Mouse (Mus musculus) hindbrain, embryonic 15.5 days (tissue): ENCODE data around the gene Trim24. TPM values are rescaled to one million over a fixed set of nuclear protein-coding genes. Genes with fewer than 3 reads are reported as not detected.
A peak's percentile ranks its signal among the peaks of the same experiment; 100 is the strongest.
"Not testable (repeated sequence)": the region's sequence is repeated elsewhere in the genome, so short reads cannot be mapped to it uniquely, and the experiment has no call there.

Source experiments
- ATAC-seq: fragments of 200-750 bp; cut with Nextera tagmentation; 2 replicates; pipeline ENCODE4 v1.8.0; 2017; ENCODE audit warnings: low read depth, moderate number of reproducible peaks, moderate TSS enrichment; ENCODE audit not compliant: low FRiP score
- H3K27ac ChIP-seq: fragments of 300-500 bp; sonication (generic); replicated peaks from 2 replicates; pipeline ENCODE4 v1.5.1; 2015; ENCODE audit warnings: mild to moderate bottlenecking, inconsistent platforms
- H3K27me3 ChIP-seq: fragments of 300-500 bp; sonication (generic); 2 replicates; pipeline ENCODE4 v1.6.1; 2015; ENCODE audit warnings: control low read depth, inconsistent platforms
- H3K36me3 ChIP-seq: fragments of 300-500 bp; sonication (generic); 2 replicates; pipeline ENCODE4 v1.6.1; 2015; ENCODE audit warnings: control low read depth, inconsistent platforms
- H3K4me1 ChIP-seq: fragments of 300-500 bp; sonication (generic); replicated peaks from 2 replicates; pipeline ENCODE4 v1.6.1; 2015; ENCODE audit warnings: control low read depth, inconsistent platforms
- H3K4me2 ChIP-seq: fragments of 300-500 bp; sonication (generic); 2 replicates; pipeline ENCODE4 v1.6.1; 2015; ENCODE audit warnings: moderate library complexity, mild to moderate bottlenecking, inconsistent platforms
- H3K4me3 ChIP-seq: fragments of 300-500 bp; sonication (generic); 2 replicates; pipeline ENCODE4 v1.5.1; 2015; ENCODE audit warnings: mild to moderate bottlenecking, inconsistent platforms
- H3K9ac ChIP-seq: fragments of 300-500 bp; sonication (generic); 2 replicates; pipeline ENCODE4 v1.6.1; 2015; ENCODE audit warnings: inconsistent platforms
- H3K9me3 ChIP-seq: fragments of 300-500 bp; sonication (generic); 2 replicates; pipeline ENCODE4 v1.6.1; 2016; ENCODE audit warnings: control low read depth, inconsistent platforms
- WGBS: fragments of 180-500 bp; shearing (Covaris S2); methylation state at CpG from one replicate; pipeline ENCODE4 v1.1.7; 2015; 5-methylcytosine and 5-hydroxymethylcytosine counted together
- polyA plus RNA-seq: library from polyadenylated mRNA; unstranded; fragments of >200 nt; fragmentation: Nextera tagmentation; extraction: Ambion mirVana; gene quantifications from 2 replicates; pipeline ENCODE4 v1.2.1, GENCODE M21; 2015

Trim24 gene
- polyA plus RNA-seq, 1 experiment from 2014 or later: 17.8 TPM

GRCm38 (mm10) chr6:37843647-37844273 is 26.9 kb upstream of the Trim24 start:
- no peak overlapping the region for H3K4me3 ChIP-seq
- no peak for ATAC-seq
- no peaks in the 10 kb centered on the region for H3K36me3 ChIP-seq
- no peak overlapping the region for H3K9ac ChIP-seq
- H3K27ac ChIP-seq: no peak overlapping the region
- peaks cover 6% of the 10 kb centered on the region; the same call in 1 of the 2 replicates for H3K9me3 ChIP-seq
- 88% methylated on average over 8 of the region's 8 CpGs for WGBS
- no peaks in the 10 kb centered on the region for H3K4me1 ChIP-seq
- H3K4me2 ChIP-seq: no peak overlapping the region
- H3K27me3 ChIP-seq: no peaks in the 10 kb centered on the region

- H3K9ac ChIP-seq, H3K4me3 ChIP-seq, H3K4me2 ChIP-seq, ATAC-seq, H3K9me3 ChIP-seq, H3K36me3 ChIP-seq, H3K27ac ChIP-seq, H3K4me1 ChIP-seq, H3K27me3 ChIP-seq: not testable (repeated sequence)
- 94% methylated on average over 6 of the region's 6 CpGs for WGBS
Measured at GRCm38 (mm10) chr6:37844947-37845346, 25.7 kb upstream of the Trim24 start.

DNA sequence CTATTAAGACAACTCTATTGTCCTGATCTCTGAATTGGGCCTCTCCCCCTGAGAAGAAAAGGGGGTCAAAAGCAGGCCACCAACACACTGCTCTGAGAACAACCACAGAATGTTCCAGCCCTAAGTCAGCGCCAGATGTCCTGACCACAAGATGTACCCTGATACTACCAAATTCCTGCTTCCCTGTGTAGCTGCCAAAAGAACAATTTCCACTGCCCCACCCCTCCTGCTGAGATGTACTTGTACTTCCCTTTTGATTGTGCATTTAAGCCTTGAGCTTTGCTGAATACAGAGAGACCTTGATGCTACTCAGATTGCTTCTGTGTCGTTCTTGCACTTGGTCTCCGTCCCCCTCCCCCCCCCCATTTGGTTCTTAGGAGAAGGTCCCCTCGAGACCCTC is 23.1 kb upstream of the Trim24 start:
- not testable (repeated sequence) for ATAC-seq, H3K27ac ChIP-seq, H3K4me2 ChIP-seq, H3K9ac ChIP-seq, H3K4me3 ChIP-seq, H3K4me1 ChIP-seq, H3K9me3 ChIP-seq, H3K27me3 ChIP-seq, H3K36me3 ChIP-seq
- 91% methylated on average over 4 of the region's 4 CpGs for WGBS

DNA sequence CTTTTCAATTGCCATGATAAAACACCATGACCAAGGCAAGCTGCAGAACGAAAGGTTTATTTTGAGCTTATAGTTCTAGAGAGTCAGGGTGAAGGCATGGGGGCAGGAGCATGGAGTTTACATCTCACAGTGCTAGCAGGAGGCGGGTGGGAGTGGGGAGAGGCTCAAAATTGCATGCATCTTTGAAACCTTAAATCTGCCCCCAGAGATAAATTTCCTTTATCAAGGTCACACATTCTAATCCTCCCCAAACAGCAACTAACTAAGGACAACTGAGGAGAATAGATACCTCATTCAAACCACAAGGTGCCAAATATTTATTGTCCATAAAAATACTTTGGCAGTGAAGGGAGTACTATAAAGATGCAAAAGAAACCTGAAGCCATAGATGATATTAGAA is 19.3 kb upstream of the Trim24 start:
- Histone ChIP-seq H3K4me2 (no peak overlapping the region), H3K4me3 (no peak overlapping the region), H3K27ac (no peak overlapping the region), H3K9ac (no peak overlapping the region), H3K36me3 (no peaks in the 10 kb centered on the region), H3K4me1 (no peaks in the 10 kb centered on the region), H3K27me3 (no peaks in the 10 kb centered on the region), H3K9me3 (peaks cover 7% of the 10 kb centered on the region; the same call in 1 of the 2 replicates)
- no peak for ATAC-seq
- WGBS: 91% methylated on average over 2 of the region's 2 CpGs

GRCm38 (mm10) chr6:37853289-37853688 is 17.3 kb upstream of the Trim24 start:
- Histone ChIP-seq H3K27me3 (no peaks in the 10 kb centered on the region), H3K4me3 (no peak overlapping the region), H3K9ac (no peak overlapping the region), H3K4me1 (no peaks in the 10 kb centered on the region), H3K36me3 (no peaks in the 10 kb centered on the region), H3K9me3 (peaks cover 6% of the 10 kb centered on the region; the same call in 1 of the 2 replicates), H3K27ac (no peak overlapping the region), H3K4me2 (no peak overlapping the region)
- WGBS: 91% methylated on average over 2 of the region's 2 CpGs
- no peak for ATAC-seq

DNA sequence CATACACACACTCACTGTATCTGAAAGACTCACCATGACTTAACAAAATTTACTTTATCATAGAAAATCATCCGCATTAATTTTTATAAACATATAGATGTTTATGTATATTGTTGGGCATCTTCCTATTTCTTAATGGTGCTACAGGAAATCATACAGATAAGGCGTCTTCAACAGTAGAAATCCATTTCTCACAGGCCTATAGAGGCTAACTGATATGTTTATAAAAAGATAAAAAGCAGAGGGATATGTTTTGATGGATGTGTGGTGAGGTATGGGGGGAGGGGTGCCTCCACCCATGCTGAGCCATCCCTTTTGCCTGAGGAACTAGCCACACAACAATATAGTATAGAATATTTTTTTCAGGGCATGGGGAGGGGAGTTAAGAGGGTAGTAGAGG is 15.2 kb upstream of the Trim24 start:
- no peak for ATAC-seq
- 91% methylated on average over 2 of the region's 2 CpGs for WGBS
- no peaks in the 10 kb centered on the region for H3K4me1 ChIP-seq
- no peak overlapping the region for H3K4me2 ChIP-seq
- no peaks in the 10 kb centered on the region for H3K27me3 ChIP-seq
- H3K27ac ChIP-seq: no peak overlapping the region
- no peaks in the 10 kb centered on the region for H3K9me3 ChIP-seq
- no peak overlapping the region for H3K9ac ChIP-seq
- no peak overlapping the region for H3K4me3 ChIP-seq
- H3K36me3 ChIP-seq: no peaks in the 10 kb centered on the region

DNA sequence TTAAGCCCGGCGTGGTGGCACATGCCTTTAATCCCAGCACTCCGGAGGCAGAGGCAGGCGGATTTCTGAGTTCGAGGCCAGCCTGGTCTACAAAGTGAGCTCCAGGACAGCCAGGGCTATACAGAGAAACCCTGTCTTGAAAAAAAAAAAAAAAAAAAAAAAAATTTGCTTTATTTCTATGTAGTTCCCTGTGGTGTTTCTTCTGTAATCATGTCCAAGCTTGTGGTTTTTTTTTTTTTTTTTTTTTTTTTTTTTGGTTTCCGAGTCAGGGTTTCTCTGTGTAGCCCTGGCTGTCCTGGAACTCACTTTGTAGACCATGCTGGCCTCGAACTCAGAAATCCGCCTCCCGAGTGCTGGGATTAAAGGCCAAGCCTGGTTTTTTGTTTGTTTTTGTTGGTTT is 14.3 kb upstream of the Trim24 start:
- 95% methylated on average over 9 of the region's 9 CpGs for WGBS
- not testable (repeated sequence) for H3K4me2 ChIP-seq, H3K27ac ChIP-seq, ATAC-seq, H3K9me3 ChIP-seq, H3K4me1 ChIP-seq, H3K4me3 ChIP-seq, H3K36me3 ChIP-seq, H3K9ac ChIP-seq, H3K27me3 ChIP-seq

- ATAC-seq: no peak
- Histone ChIP-seq H3K27me3 (no peaks in the 10 kb centered on the region), H3K9ac (no peak overlapping the region), H3K9me3 (no peaks in the 10 kb centered on the region), H3K27ac (no peak overlapping the region), H3K4me2 (no peak overlapping the region), H3K36me3 (no peaks in the 10 kb centered on the region), H3K4me3 (no peak overlapping the region), H3K4me1 (no peaks in the 10 kb centered on the region)
- WGBS: 76% methylated on average over 4 of the region's 4 CpGs
Measured at GRCm38 (mm10) chr6:37857196-37857874, 13.3 kb upstream of the Trim24 start.

DNA sequence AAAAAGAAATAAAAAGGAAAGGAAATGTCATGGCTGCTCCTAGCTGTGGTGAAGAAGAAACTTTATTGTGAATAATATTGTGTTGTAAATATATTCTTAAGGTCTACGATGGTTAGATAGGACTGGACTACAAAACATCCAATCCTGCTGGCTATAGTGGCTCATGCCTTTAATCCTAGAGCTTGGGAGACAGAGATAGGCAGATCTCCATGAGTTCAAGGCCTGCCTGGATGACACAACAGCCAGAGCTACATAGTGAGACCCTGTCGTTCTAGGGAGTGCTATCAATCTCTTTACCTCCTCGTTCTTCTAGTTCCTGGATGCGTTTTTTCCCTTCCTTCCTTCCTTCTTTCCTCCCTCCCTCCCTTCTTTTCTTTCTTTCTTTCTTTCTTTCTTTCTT is 12.5 kb upstream of the Trim24 start:
- Histone ChIP-seq H3K27ac (no peak overlapping the region), H3K9me3 (no peaks in the 10 kb centered on the region), H3K4me1 (no peaks in the 10 kb centered on the region), H3K36me3 (no peaks in the 10 kb centered on the region), H3K4me3 (no peak overlapping the region), H3K27me3 (no peaks in the 10 kb centered on the region), H3K9ac (no peak overlapping the region), H3K4me2 (no peak overlapping the region)
- 84% methylated on average over 4 of the region's 4 CpGs for WGBS
- no peak for ATAC-seq

GRCm38 (mm10) chr6:37862893-37863292 is 7.7 kb upstream of the Trim24 start:
- no peak for ATAC-seq
- WGBS: 92% methylated on average over 7 of the region's 7 CpGs
- no peak overlapping the region for H3K9ac ChIP-seq

DNA sequence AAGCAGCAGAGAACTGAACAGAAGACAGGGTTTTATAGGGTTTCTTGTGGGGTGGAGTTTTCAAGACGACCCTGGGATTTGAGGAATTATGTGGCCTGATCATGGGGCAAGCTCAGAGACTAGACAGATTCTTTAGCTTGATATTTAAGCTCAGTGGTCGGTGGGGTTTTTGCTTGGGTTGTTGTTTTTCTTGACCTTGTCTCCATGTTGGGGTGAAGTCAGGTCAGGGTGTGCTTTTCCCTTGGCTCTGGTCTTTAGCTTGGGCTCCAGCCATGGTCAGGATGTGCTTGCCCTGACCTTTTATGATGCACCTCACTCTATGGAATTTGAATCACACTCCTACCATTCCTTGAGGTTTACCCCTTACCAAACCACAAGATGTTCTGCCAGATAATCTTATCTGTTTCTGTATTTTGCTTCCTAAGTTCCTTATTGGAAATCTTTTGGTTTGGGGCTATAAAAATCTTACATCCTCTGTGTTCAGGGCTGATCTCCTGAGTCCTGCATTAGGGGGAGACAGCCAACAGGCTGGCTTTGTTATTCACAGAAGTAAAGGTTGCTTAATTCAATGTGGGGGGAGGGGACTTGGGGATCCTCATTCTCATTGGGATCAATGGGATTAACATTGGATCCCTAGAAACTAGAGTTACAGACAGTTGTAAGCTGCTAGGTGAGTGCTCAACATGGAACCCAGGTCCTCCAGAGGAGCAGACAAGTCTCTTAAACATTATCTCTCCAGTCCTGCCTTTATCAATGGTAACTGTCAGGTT is 6.5 kb upstream of the Trim24 start:
- Histone ChIP-seq H3K4me2 (no peak overlapping the region), H3K4me1 (no peaks in the 10 kb centered on the region), H3K27ac (no peak overlapping the region), H3K27me3 (no peaks in the 10 kb centered on the region), H3K9ac (no peak overlapping the region), H3K9me3 (no peaks in the 10 kb centered on the region), H3K36me3 (no peaks in the 10 kb centered on the region), H3K4me3 (no peak overlapping the region)
- ATAC-seq: no peak
- 76% methylated on average over 2 of the region's 2 CpGs for WGBS

More at GRCm38 (mm10) chr6:37862893-37863292, 7.7 kb upstream of the Trim24 start:
- H3K4me1 ChIP-seq: no peaks in the 10 kb centered on the region
- no peak overlapping the region for H3K4me2 ChIP-seq
- H3K9me3 ChIP-seq: no peaks in the 10 kb centered on the region
- no peak overlapping the region for H3K4me3 ChIP-seq
- no peaks in the 10 kb centered on the region for H3K27me3 ChIP-seq
- H3K27ac ChIP-seq: no peak overlapping the region
- H3K36me3 ChIP-seq: no peaks in the 10 kb centered on the region

- Histone ChIP-seq H3K4me2 (peak overlapping the region; percentile 54), H3K4me3 (peak overlapping the region; percentile 91), H3K36me3 (peaks cover 26% of the 10 kb centered on the region), H3K27ac (peak overlapping the region; percentile 99), H3K9ac (peak overlapping the region; percentile 75), H3K9me3 (peaks cover 27% of the 10 kb centered on the region), H3K27me3 (no peaks in the 10 kb centered on the region), H3K4me1 (0 out of 2 replicates have a peak, but pooled peaks cover 4% of the 10 kb centered on the region)
- peak; percentile 46 for ATAC-seq
- under 1% methylated on average over 51 of the region's 70 CpGs for WGBS
Measured at GRCm38 (mm10) chr6:37871137-37871851, 683 bp downstream of the Trim24 start.
